Mouse (Mus musculus): ENCODE results near the gene Spaca3. TPM values are rescaled to one million over a fixed set of nuclear protein-coding genes. Genes with fewer than 3 reads are reported as not detected.
A peak's percentile ranks its signal among the peaks of the same experiment; 100 is the strongest.

Spaca3 gene
- total RNA-seq, 2 experiments from 2014 or later, result not detected

DNA sequence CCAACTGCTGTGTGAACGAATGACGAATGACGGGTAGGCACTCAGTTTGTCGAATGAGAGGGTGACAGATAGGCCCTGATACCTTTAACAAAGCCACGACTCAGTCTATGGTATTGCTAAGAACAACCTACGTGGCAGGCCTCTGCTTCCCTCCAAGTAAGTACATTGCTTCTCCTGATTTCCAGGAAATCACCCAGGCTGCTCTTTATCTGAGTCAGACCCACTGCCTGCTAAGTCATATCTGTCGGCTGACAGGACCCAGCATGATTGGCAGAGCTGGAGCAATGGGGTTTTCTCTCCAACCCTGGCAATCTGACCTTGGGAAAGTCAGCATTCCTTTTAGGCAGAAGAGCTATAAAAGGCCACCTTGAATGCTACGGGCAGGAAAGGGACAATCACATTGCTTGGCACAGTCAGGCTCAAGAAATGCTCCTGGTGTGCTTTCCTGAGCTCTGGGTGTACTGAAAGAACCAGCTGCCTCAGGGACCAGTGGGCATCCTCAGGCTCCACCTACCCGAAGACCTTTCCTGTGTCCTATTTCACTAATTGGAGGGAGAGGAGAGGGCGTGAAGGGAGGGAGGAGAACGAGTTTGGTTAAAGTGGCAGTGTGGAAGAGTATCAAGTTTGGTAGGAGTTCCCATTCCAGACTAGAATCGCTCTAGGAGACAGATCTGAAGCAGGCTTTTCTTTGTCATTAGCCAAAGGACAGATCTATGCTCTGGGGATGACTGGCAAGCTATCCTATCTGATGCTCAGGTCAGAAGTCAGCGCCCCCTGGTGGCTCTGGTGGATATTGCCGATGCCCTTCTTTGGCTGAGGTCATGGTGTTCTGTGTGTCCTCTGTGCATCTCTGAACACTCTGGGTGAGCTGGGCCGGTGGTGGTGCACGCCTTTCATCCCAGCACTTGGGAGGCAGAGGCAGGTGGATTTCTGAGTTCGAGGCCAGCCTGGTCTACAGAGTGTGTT, 14.6 kb downstream of the Spaca3 start:
- DNase-seq, result peak; percentile 84 to 85

DNA sequence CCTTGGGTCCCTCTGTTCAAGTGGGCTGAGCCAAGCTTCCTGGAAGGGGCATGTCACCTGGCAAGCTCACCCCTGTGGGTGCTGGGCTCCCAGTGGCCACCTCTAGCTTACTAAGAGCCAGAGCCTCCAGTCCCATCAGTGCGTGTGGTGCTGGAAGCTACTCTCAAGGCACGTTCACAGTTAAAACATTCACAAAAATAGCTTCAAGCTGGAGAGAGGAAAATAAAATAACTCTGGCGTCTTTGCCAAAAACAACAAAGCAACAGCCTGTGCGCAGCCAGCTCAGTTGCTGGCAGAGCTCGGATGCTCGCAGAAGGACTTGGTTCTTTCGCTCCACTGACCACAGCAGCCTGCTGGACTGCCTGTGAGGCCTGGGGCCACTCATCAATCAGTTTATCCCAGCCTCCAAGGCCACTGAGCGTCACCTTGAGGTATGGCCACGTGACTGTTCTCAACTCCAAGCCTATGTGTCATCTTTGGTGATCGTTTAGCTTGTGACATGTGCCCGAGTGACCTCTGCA, 19.0 kb downstream of the Spaca3 start:
- peak; percentile 83 to 88 for DNase-seq

DNA sequence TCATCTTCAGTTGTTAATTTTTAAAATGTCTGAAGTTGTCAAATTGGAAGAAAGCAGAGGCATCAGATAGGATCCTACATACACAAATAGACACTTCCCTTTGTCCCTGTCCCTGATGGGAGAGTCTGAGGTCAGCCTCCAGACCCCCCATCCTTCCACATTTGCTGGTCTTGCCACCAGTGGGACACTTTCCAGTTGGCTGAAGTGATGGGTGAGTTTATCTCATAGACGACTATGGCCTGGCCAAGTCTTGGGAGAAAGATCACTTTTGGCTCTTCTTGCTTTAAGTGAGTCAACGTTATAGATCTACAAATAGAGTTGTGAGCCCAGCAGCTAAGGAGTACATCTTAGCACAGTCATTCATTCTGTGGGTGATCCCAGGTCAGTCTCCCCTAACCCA, 19.9 kb downstream of the Spaca3 start:
- no peak for DNase-seq

DNA sequence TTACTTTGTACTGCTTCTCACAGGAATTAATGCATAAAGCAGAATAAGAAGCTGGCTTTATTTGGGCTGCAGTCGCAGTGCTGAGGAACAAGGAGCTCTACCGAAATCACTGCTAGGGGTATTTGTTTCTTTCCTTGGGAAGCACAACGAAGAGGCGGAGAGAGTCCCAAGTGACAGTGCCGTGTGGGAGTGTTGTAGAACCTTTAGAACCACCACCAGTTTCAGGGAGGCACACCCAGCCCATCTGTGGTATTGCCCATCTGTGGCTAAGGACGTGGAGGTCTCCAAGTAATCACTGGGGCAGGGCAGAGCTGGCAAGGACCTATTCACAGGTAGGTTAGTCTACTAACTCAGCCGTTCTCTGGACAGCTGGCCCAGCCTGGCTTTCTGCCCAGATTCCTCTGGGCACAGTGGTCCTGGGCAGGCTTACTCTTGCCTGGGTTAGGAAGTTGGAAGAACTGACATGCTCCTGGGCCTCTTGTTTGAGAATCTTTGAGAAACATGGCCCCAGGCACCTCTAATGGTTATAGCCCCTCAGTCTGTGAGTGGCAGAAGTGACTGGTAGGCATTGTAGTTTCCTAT, 24.2 kb downstream of the Spaca3 start:
- DNase-seq, result no peak

DNA sequence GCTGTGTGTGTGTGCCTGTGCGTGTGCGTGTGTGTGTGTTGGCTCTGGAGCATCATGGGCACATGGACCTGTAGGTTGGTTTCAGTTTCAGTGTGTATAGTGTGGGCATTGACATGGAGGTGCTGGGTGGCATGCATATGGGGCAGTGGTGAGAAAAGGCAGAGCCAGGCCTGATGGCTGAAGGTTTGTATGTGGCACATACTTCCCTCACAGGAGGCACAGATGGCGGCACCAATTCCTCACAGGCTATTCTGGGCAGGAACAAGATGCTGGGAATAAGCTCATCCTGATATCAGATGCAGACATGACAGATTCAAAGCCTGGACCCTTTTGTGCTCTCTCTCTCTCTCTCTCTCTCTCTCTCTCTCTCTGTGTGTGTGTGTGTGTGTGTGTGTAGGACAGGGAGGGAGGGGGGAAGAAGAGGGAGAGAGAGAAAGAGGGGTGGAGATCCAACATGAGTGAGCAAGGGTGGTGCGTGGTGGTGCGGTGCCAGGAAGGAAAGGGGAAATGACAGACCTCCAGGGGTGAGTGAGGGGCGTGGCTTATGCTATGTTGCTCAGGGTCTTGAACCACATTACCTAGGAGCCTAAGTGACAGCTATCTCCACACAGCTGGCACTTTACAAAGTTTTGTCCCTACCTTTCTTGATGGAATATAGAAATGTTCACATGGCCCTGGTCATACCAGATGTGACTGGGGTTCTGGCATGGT, 26.5 kb downstream of the Spaca3 start:
- DNase-seq, result no peak

DNA sequence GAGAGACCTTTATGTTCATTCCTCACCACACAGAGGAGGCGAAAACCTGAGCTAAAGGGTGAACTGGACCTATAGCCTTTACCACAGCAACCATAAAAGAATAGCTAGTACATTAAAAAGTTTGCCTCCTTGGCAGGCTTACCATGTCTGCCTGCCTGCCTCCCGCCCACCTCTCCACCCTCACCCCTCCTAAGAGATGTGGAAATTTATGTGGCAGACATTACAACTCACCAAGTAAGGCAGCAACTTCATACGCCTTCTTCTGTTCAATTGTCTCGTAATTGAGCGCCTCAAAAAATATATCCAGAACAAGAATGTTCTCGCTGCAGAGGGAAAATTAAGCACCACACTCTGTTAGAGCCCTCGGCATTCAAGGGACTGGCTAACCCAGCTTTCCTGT, 28.2 kb downstream of the Spaca3 start:
- DNase-seq, result no peak

DNA sequence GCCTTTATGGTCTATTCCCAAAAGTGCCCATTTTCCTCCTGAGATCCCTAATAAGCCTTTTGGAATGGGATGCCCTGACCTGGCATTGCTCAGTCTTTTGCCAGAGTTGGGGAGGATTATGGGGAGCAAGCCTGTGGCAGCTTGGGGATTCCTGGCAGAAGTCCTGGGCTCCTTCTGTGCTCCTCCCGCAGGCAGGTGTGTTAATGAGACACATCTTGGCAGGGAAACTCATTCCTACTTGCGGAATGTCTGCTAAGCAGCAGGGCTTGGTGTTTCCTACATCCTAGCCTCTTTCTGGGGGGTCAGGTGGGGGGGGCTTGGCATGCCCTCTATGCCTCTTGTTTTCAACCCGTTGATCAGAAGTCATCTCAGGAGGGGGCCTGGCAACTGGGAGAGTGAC, 28.9 kb downstream of the Spaca3 start:
- DNase-seq, result no peak

DNA sequence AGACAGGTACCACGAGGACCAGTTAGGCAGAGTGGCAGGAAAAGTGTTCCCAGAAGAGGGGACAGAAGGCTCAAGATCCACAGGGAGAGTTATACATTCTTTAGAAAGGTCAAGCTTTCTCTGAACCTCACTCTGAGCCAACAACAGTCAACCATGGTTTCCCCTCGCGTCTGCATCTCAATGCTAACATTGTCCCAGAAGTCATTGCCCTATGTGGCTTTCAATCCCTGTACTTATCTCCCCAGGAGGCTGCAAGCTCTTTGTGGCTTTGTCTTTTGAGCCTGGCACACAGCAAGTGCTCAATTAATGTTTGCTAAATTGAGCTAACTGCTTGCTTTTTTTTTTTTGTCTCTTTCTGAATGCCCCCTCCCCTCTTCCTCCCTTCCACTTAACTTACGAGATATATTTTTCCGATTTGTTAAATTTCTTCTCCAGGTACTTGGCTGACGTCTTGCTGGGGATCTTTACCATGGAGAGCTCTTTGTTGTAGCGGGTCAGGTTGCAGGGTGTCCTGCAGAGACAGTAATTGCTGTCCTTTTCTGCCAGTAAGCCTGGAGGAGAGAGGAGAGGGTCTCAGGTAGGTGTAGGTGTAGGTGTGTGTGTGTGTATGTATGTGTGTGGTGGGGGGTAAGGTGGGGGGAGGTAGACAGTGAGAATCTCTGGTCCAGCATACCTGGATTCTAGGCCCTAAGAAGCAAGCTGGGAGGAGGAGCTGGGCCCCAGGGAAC, 31.3 kb downstream of the Spaca3 start:
- DNase-seq, result no peak

DNA sequence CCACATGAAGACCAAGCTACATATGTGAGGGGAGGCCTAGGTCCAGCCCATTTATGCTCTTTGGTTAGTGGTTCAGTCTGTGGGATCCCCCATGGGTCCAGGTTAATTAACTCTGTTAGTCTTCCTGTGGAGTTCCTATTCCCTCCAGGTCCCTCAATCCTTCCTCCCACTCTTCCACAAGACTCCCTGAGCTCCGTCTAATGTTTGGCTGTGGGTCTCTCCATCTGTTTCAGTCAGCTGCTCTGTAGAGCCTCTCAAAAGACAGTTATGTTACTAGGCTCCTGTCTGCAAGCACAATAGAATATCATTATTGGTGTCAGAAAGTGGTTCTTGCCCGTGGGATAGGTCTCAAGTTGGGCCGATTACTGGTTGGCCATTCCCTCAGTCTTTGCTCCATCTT, 37.7 kb downstream of the Spaca3 start:
- no peak for DNase-seq

DNA sequence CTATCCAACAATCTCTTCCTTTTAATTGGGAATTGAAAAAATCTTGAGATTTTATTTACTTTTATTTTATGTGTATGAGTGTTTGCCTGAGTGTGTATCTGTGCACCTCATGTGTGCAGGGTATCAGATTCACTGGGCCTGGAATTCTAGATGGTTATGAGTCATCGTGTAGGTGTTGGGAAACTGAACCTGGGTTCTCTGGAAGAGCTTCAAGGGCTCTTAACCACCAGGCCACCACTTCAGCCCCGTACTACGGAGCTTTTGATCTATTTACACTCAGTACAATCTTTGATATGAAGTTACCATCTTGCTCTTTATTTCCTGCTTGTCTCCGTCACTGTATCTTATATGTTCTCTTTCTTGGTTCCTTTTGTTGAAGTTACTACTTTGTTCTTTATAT, 42.4 kb downstream of the Spaca3 start:
- DNase-seq, result no peak

DNA sequence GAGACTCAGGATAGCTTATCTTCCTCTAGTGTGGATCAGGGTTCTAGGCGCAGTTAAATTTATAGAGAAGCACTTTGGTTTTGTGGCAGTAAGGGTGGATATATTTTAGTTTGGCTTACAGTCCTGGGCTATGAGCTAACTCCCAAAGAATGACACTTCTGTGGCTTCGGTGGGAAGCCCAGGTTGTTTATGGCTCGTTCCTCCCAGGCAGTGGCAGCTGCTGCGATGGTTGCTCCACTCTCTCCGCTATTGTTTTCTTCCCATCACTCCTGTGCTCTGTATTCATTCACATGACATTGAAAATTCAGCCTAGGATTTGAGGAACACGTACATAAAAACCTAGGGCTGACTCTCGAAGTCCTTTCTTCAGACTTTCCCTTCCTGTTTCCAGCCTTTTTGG, 44.5 kb downstream of the Spaca3 start:
- no peak for DNase-seq

DNA sequence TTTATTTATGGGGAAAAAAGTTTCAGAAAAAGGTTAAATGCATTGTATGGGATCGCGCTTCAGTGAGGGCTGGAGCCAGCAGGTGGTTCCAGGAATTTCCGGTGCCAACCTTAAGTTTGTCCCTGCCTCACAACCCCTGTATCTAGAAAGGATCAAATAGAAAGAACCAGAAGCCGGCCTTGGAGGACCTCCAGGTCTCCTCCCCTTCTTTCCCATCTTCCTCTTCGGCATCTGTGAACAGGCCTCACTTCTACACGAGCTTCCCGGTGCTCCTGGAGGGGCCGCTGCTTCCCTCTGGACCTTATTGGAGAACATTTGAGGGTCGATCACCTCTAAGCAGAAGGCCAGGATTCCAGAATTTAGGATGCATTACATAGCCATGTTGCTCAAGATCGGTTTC, 45.3 kb downstream of the Spaca3 start:
- no peak for DNase-seq

DNA sequence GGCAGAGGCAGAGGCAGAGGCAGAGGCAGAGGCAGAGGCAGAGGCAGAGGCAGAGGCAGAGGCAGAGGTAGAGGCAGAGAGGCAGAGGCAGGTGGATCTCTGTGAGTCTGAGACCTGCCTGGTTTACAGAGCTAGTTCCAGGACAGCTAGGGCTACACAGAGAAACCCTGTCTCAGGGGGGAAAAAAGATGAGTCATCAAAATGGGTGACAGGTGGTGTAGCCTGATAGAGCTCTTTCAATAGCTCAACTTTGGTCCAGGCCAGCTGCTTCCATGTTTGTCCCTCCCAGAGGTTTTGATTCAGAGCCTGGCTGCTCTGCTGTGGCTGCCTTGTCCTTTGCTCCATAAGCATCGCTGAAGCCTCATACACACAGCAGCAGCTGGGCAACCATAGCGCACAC, 46.4 kb downstream of the Spaca3 start:
- no peak for DNase-seq

DNA sequence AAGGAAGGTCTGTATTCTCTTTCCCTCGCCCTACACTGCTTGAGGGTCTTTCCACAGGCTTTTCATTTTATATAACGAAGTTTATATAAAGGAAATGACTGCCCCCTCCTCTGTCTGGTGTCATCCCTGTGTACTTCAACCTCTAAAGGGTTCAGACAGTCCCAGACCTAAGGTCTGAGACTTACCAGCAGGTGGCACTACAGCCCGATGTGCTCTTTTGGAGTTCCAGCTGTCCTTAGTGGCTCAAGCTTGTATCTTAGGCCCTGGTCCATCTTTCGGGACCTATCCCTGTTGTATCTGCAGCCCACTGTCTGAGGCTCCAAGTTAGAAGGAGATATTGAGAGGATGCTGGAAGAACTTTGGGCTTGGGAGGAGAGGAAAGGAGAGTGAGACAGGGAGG, 48.3 kb downstream of the Spaca3 start:
- peak; percentile 78 to 80 for DNase-seq

DNA sequence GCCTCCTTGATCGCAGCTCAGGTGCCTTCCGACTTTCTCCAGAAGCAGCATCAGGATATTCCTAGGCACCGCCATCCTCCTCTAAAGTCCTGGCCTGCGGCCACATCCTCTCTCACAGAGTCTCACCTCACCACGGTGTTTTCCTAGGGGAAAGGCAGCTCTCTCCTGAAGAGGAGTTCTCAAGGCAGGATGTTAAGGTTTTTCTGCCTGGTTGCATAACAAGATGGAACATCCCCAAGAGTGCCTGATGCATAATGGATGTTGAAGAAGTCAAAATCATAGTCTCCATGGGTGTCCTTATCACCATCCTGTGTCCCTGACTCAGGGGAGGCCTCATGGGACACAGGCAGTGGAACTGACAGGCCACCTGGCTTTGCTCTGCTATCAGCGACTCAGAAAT, 49.7 kb downstream of the Spaca3 start:
- no peak for DNase-seq

DNA sequence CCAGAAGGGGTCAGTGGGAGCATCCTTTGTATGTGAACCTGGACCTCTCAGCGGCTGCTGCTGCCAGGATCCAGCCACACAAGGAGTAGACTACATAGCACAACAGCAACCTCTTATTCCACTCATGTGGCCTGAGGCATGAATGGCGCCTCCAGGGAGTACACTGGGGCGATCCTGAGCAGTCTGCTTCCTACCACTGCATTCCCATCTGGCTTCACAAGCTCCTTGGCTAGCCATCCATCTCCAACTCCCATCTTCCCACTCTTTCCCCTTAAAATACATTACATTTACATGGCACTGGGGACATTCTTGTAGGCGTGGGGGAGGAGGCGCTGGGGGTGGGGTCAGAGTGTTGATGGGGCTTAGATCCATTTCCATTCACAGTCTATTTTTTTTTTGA, 54.6 kb downstream of the Spaca3 start:
- no peak for DNase-seq

DNA sequence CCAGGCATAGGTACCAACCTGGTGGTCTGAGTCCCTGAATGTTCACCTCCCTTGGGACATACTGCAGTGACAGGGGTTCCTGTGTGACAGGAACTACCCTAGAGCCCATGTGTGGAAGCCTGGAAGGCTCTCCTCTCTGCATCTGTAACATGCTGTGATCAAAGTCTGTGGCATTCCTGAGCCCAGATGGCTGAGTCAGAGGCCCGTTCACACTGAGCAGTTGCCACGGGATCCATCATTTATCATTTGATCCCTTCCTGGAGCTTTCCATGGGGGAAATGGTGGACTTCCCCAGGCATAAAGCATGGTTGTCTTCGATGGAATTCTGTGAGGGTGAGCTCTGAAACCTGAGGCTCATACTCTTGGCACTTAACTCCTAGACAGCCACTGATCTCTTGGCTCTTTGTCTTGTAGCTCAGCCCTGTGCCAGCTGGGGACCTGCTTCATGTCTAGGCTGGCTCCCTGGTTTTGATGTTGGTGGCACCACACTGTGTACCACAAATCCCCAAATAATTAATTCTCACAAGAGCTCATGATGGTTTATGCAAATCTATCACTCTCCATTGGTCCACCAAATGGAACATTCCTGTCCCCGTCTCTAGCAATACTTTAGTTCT, 55.4 kb downstream of the Spaca3 start:
- no peak for DNase-seq

Measured in adrenal gland, postnatal 36 days (tissue).